Mouse (Mus musculus) brain, embryonic 14.5 days (tissue): ENCODE measurements at regions not wholly inside any gene's neighbourhood (a gene's known extent, or its start where the extent isn't known, plus 50 kb on each side); places are given as distances from the start of the nearest gene placed in this dataset.

Experiments used
- CTCF ChIP-seq: fragments of 200-500 bp; IDR thresholded peaks from 2 replicates; pipeline ENCODE4 v1.5.1; 2012; ENCODE audit warnings: inconsistent platforms, mild to moderate bottlenecking, moderate library complexity, borderline replicate concordance; ENCODE audit not compliant: insufficient read depth, insufficient read length; ENCODE audit errors: extremely low read depth
- POLR2A ChIP-seq: fragments of 200-500 bp; IDR thresholded peaks from 2 replicates; pipeline ENCODE4 v1.6.1; 2012; ENCODE audit warnings: mild to moderate bottlenecking, inconsistent platforms, borderline replicate concordance; ENCODE audit not compliant: poor library complexity, insufficient read depth, insufficient read length, severe bottlenecking; ENCODE audit errors: extremely low read depth

DNA sequence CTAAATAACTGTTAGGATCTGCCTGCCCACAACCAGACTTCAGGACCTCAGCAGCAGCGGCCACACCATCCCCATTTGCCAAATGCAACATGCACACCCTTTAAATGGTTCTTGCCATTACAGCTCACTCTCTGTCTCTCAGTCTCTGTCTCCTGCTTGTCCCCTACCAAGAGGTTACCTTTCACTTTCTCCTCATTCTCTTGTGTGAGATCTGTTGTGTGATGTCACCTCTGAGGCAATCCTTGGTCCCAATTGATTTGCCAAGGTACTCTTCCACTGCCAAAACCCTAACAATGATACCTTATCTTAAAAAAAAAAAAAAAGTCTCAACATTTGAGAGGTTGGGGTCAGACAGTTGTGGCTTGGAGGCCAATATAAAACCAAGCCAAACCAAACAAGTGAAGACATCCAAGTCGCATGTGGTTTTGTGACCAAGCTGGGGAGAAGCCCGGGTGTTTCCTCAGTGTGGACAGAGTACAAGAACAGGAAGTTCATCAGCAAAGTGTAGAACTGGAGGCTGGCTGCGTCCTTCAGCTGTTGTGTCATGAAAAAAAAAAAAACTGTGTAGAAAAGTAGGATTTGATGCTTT is 464.2 kb downstream of the Slc4a3 start:
- TF ChIP-seq CTCF: no peak
- no peak for TF ChIP-seq POLR2A
